Mouse (Mus musculus) MEL (cell line): ENCODE results near the gene Dtx3. TPM values are rescaled to one million over a fixed set of nuclear protein-coding genes. Genes with fewer than 3 reads are reported as not detected.

ENCODE experiments used
- DNase-seq: peaks from one replicate; pipeline ENCODE4 v3.0.0; 2011; ENCODE audit warnings: low read depth, low spot score
- H3K27ac ChIP-seq: 2 replicates; pipeline ENCODE4 v1.5.1; 2012; ENCODE audit warnings: low read depth, mild to moderate bottlenecking, control low read depth, low read length, moderate library complexity; ENCODE audit not compliant: control insufficient read depth
- H3K27me3 ChIP-seq, 2 experiments: fragments of 150-350 bp in 1 of 2; sonication (generic) in 1 of 2; 2 replicates each; pipeline ENCODE4 v1.6.1; 2012; ENCODE audit warnings: low read length in 2 of 2, mild to moderate bottlenecking in 2 of 2, improper control_type of control experiment in 1 of 2, moderate library complexity in 1 of 2; ENCODE audit not compliant: insufficient read depth in 2 of 2, control insufficient read depth in 1 of 2
- H3K36me3 ChIP-seq, 2 experiments: 2 replicates each; pipeline ENCODE4 v1.6.1; 2012 to 2014; ENCODE audit warnings: low read length in 2 of 2, improper control_type of control experiment in 1 of 2, inconsistent platforms in 1 of 2, mild to moderate bottlenecking in 1 of 2; ENCODE audit not compliant: insufficient read depth in 2 of 2, control insufficient read depth in 1 of 2
- H3K4me1 ChIP-seq, 2 experiments: fragments of 150-350 bp in 1 of 2; sonication (generic) in 1 of 2; 2 replicates each; pipeline ENCODE4 v1.6.1; 2012; ENCODE audit warnings: low read length in 2 of 2, improper control_type of control experiment in 1 of 2, mild to moderate bottlenecking in 1 of 2; ENCODE audit not compliant: insufficient read depth in 2 of 2, control insufficient read depth in 1 of 2
- H3K4me3 ChIP-seq, 2 experiments: fragments of 150-350 bp in 1 of 2; sonication (generic) in 1 of 2; 2 replicates each; pipeline ENCODE4 v1.5.1; 2012; ENCODE audit warnings: low read depth in 2 of 2, low read length in 2 of 2, mild to moderate bottlenecking in 2 of 2, moderate library complexity in 2 of 2, control low read depth in 1 of 2, improper control_type of control experiment in 1 of 2; ENCODE audit not compliant: control insufficient read depth in 1 of 2, insufficient read depth in 1 of 2
- H3K79me2 ChIP-seq: 2 replicates; pipeline ENCODE4 v1.6.1; 2012; ENCODE audit warnings: mild to moderate bottlenecking, low read length, moderate library complexity; ENCODE audit not compliant: control insufficient read depth, poor library complexity, insufficient read depth
- H3K9ac ChIP-seq: 2 replicates; pipeline ENCODE4 v1.6.1; 2012; ENCODE audit warnings: low read depth, mild to moderate bottlenecking, control low read depth, low read length, moderate library complexity; ENCODE audit not compliant: control insufficient read depth, poor library complexity, severe bottlenecking
- H3K9me3 ChIP-seq: fragments of 150-350 bp; sonication (generic); replicated peaks from 2 replicates; pipeline ENCODE4 v1.6.1; 2012; ENCODE audit warnings: mild to moderate bottlenecking, low read length, improper control_type of control experiment, moderate library complexity; ENCODE audit not compliant: insufficient read depth
- BHLHE40 ChIP-seq: IDR thresholded peaks from 2 replicates; pipeline ENCODE4 v1.6.1; 2012; ENCODE audit warnings: low read depth, mild to moderate bottlenecking, inconsistent platforms, low read length, improper control_type of control experiment, borderline replicate concordance
- CHD1 ChIP-seq: IDR thresholded peaks from 2 replicates; pipeline ENCODE4 v1.6.1; 2012; ENCODE audit warnings: low read depth, mild to moderate bottlenecking, inconsistent platforms, low read length, improper control_type of control experiment
- CHD2 ChIP-seq: IDR thresholded peaks from 2 replicates; pipeline ENCODE4 v1.6.1; 2011; ENCODE audit warnings: low read length, improper control_type of control experiment
- CTCF ChIP-seq, 3 experiments: IDR thresholded peaks in 2 of 3; conservative IDR thresholded peaks in 1 of 3; 2 replicates each; pipeline ENCODE4 v1.5.1; 2011 to 2012; ENCODE audit warnings: low read length in 3 of 3, low read depth in 2 of 3, mild to moderate bottlenecking in 2 of 3, improper control_type of control experiment in 1 of 3, inconsistent platforms in 1 of 3, mixed read lengths in 1 of 3, moderate library complexity in 1 of 3; ENCODE audit not compliant: control insufficient read depth in 1 of 3, insufficient read depth in 1 of 3, poor library complexity in 1 of 3, severe bottlenecking in 1 of 3
- E2F4 ChIP-seq: IDR thresholded peaks from 2 replicates; pipeline ENCODE4 v1.6.1; 2011; ENCODE audit warnings: low read depth, low read length, improper control_type of control experiment, borderline replicate concordance
- ELF1 ChIP-seq: IDR thresholded peaks from 2 replicates; pipeline ENCODE4 v1.6.1; 2014; ENCODE audit warnings: low read depth, mild to moderate bottlenecking, inconsistent platforms, low read length, improper control_type of control experiment, moderate library complexity
- EP300 ChIP-seq, 2 experiments: IDR thresholded peaks; 2 replicates each; pipeline ENCODE4 v1.6.1; 2011; ENCODE audit warnings: improper control_type of control experiment in 2 of 2, low read length in 2 of 2, low read depth in 1 of 2, mild to moderate bottlenecking in 1 of 2
- ETS1 ChIP-seq: IDR thresholded peaks from 2 replicates; pipeline ENCODE4 v1.6.1; 2012; ENCODE audit warnings: low read depth, mild to moderate bottlenecking, inconsistent platforms, low read length, improper control_type of control experiment, moderate library complexity
- GABPA ChIP-seq: IDR thresholded peaks from 2 replicates; pipeline ENCODE4 v1.6.1; 2012; ENCODE audit warnings: low read depth, mild to moderate bottlenecking, inconsistent platforms, low read length, improper control_type of control experiment, moderate library complexity
- GATA1 ChIP-seq: IDR thresholded peaks from 2 replicates; pipeline ENCODE4 v1.6.1; 2011; ENCODE audit warnings: low read depth, low read length, improper control_type of control experiment
- HCFC1 ChIP-seq: IDR thresholded peaks from 2 replicates; pipeline ENCODE4 v1.6.1; 2012; ENCODE audit warnings: low read depth, mild to moderate bottlenecking, inconsistent platforms, low read length, improper control_type of control experiment, moderate library complexity
- KAT2A ChIP-seq: conservative IDR thresholded peaks from 2 replicates; pipeline ENCODE4 v1.6.1; 2012; ENCODE audit warnings: low read depth, low read length, improper control_type of control experiment, inconsistent platforms
- MAFK ChIP-seq: IDR thresholded peaks from 2 replicates; pipeline ENCODE4 v1.6.1; 2011; ENCODE audit warnings: low read depth, mild to moderate bottlenecking, low read length, improper control_type of control experiment, borderline replicate concordance
- MAX ChIP-seq: IDR thresholded peaks from 2 replicates; pipeline ENCODE4 v1.6.1; 2011; ENCODE audit warnings: low read length, improper control_type of control experiment
- MEF2A ChIP-seq: IDR thresholded peaks from 2 replicates; pipeline ENCODE4 v1.6.1; 2014; ENCODE audit warnings: low read depth, mild to moderate bottlenecking, inconsistent platforms, low read length, improper control_type of control experiment; ENCODE audit not compliant: poor library complexity, insufficient replicate concordance, severe bottlenecking; ENCODE audit errors: extremely low read depth
- MXI1 ChIP-seq: IDR thresholded peaks from 2 replicates; pipeline ENCODE4 v1.6.1; 2011; ENCODE audit warnings: mild to moderate bottlenecking, low read depth, low read length, improper control_type of control experiment
- MYC ChIP-seq: IDR thresholded peaks from 2 replicates; pipeline ENCODE4 v1.6.1; 2011; ENCODE audit warnings: low read depth, mild to moderate bottlenecking, low read length, improper control_type of control experiment, moderate library complexity
- NELFE ChIP-seq: IDR thresholded peaks from 2 replicates; pipeline ENCODE4 v1.6.1; 2011; ENCODE audit warnings: low read depth, low read length, improper control_type of control experiment
- NRF1 ChIP-seq: IDR thresholded peaks from 2 replicates; pipeline ENCODE4 v1.6.1; 2014; ENCODE audit warnings: low read depth, mild to moderate bottlenecking, inconsistent platforms, low read length, improper control_type of control experiment, moderate library complexity; ENCODE audit not compliant: poor library complexity, insufficient read depth, severe bottlenecking
- POLR2A ChIP-seq, 2 experiments: IDR thresholded peaks; 2 replicates each; pipeline ENCODE4 v1.6.1; 2011 to 2012; ENCODE audit warnings: low read length in 2 of 2, mild to moderate bottlenecking in 2 of 2, control low read depth in 1 of 2, improper control_type of control experiment in 1 of 2, low read depth in 1 of 2, moderate library complexity in 1 of 2; ENCODE audit not compliant: control insufficient read depth in 1 of 2, insufficient read depth in 1 of 2, poor library complexity in 1 of 2
- POLR2AphosphoS2 ChIP-seq: IDR thresholded peaks from 2 replicates; pipeline ENCODE4 v1.6.1; 2011; ENCODE audit warnings: low read length, improper control_type of control experiment
- POLR2AphosphoS5 ChIP-seq: IDR thresholded peaks from 2 replicates; pipeline ENCODE4 v1.6.1; 2012; ENCODE audit warnings: low read depth, borderline replicate concordance, mild to moderate bottlenecking, inconsistent platforms, low read length, moderate library complexity, mixed read lengths
- RCOR1 ChIP-seq: IDR thresholded peaks from 2 replicates; pipeline ENCODE4 v1.6.1; 2012; ENCODE audit warnings: low read depth, mild to moderate bottlenecking, inconsistent platforms, low read length, improper control_type of control experiment
- SIN3A ChIP-seq: IDR thresholded peaks from 2 replicates; pipeline ENCODE4 v1.6.1; 2012; ENCODE audit warnings: low read length, improper control_type of control experiment, inconsistent platforms
- SMC3 ChIP-seq: IDR thresholded peaks from 2 replicates; pipeline ENCODE4 v1.6.1; 2011; ENCODE audit warnings: low read depth, low read length, improper control_type of control experiment
- TAL1 ChIP-seq: IDR thresholded peaks from 2 replicates; pipeline ENCODE4 v1.6.1; 2012; ENCODE audit warnings: mild to moderate bottlenecking, inconsistent platforms, low read length, moderate library complexity, mixed read lengths
- TBP ChIP-seq: IDR thresholded peaks from 2 replicates; pipeline ENCODE4 v1.8.0; 2011; ENCODE audit warnings: low read depth, low read length, improper control_type of control experiment
- TCF12 ChIP-seq: IDR thresholded peaks from 2 replicates; pipeline ENCODE4 v1.6.1; 2014; ENCODE audit warnings: low read depth, mild to moderate bottlenecking, inconsistent platforms, low read length, improper control_type of control experiment, moderate library complexity
- UBTF ChIP-seq: IDR thresholded peaks from 2 replicates; pipeline ENCODE4 v1.6.1; 2012; ENCODE audit warnings: low read depth, mild to moderate bottlenecking, inconsistent platforms, low read length, improper control_type of control experiment, moderate library complexity, borderline replicate concordance; ENCODE audit not compliant: insufficient read depth
- USF1 ChIP-seq: IDR thresholded peaks from 2 replicates; pipeline ENCODE4 v1.6.1; 2014; ENCODE audit warnings: low read depth, mild to moderate bottlenecking, inconsistent platforms, low read length, improper control_type of control experiment, moderate library complexity
- USF2 ChIP-seq, 2 experiments: IDR thresholded peaks; 2 replicates each; pipeline ENCODE4 v1.6.1; 2011 to 2012; ENCODE audit warnings: improper control_type of control experiment in 2 of 2, low read length in 2 of 2, borderline replicate concordance in 1 of 2, inconsistent platforms in 1 of 2, low read depth in 1 of 2, mild to moderate bottlenecking in 1 of 2; ENCODE audit not compliant: insufficient read depth in 1 of 2
- ZC3H11A ChIP-seq: IDR thresholded peaks from 2 replicates; pipeline ENCODE4 v1.6.1; 2012; ENCODE audit warnings: low read depth, mild to moderate bottlenecking, inconsistent platforms, low read length, improper control_type of control experiment
- ZKSCAN1 ChIP-seq: IDR thresholded peaks from 2 replicates; pipeline ENCODE4 v1.6.1; 2012; ENCODE audit warnings: low read depth, mild to moderate bottlenecking, inconsistent platforms, low read length, improper control_type of control experiment, moderate library complexity
- ZMIZ1 ChIP-seq: IDR thresholded peaks from 2 replicates; pipeline ENCODE4 v1.6.1; 2012; ENCODE audit warnings: low read depth, mild to moderate bottlenecking, inconsistent platforms, low read length, improper control_type of control experiment, moderate library complexity
- ZNF384 ChIP-seq: IDR thresholded peaks from 2 replicates; pipeline ENCODE4 v1.6.1; 2012; ENCODE audit warnings: low read depth, mild to moderate bottlenecking, inconsistent platforms, low read length, improper control_type of control experiment
- polyA plus RNA-seq, 2 experiments: library from polyadenylated mRNA; stranded (reverse) in 1 of 2; unstranded in 1 of 2; fragments of >175 nt in 1 of 2; fragments of >200 nt in 1 of 2; gene quantifications; 2 replicates each; pipeline versions ENCODE4 v1.2.1 to v1.2.4; 2012; ENCODE audit warnings: low replicate concordance in 2 of 2, low read depth in 1 of 2; ENCODE audit not compliant: insufficient read length in 2 of 2, insufficient read depth in 1 of 2, missing spikeins in 1 of 2
- total RNA-seq: library from RNA; depleted of rRNA; stranded (reverse); fragments of 300-350 nt; gene quantifications from 2 replicates; pipeline ENCODE4 v1.2.3, GENCODE M21; 2012

The Dtx3 gene
- total and polyA plus RNA-seq, 3 experiments: 30.5 to 107 TPM; not detected in 1

- DNase-seq: peak; percentile 82
- H3K27ac ChIP-seq: peak within 1 kb of the TSS; percentile 96
- H3K36me3 ChIP-seq: peaks cover 0 to 30% of the 10 kb centered on the region in 2 experiments; a peak in 2 of 4 replicates
- peak within 1 kb of the TSS; percentile 82 to 96 for H3K4me3 ChIP-seq
- H3K4me1 ChIP-seq: peaks cover 2 to 34% of the 10 kb centered on the region in 2 experiments; a peak in 3 of 4 replicates
- peaks cover 7% of the 10 kb centered on the region; the same call in 1 of the 2 replicates for H3K79me2 ChIP-seq
- H3K27me3 ChIP-seq: no peaks in the 10 kb centered on the region
- no peaks in the 10 kb centered on the region for H3K9me3 ChIP-seq
- peak within 1 kb of the TSS; percentile 88 for H3K9ac ChIP-seq
- TF ChIP-seq MAX (0 out of 2 replicates have a peak, but pooled peaks have one; percentile 9), SIN3A (peak; percentile 20), NRF1 (peak; percentile 72), TAL1 (no peak), POLR2AphosphoS2 (peak; percentile 30; the same call in 1 of the 2 replicates), MEF2A (no peak), UBTF (no peak), CHD2 (peak; percentile 21; the same call in 1 of the 2 replicates), USF2 (IDR thresholded peaks at IDR 0.05; ENCODE audit: borderline replicate concordance in 1 of 2, insufficient read depth in 1 of 2, low read depth in 1 of 2, low read length in 2 of 2) (no peak), MXI1 (no peak; the same call in 1 of the 2 replicates), POLR2AphosphoS5 (no peak), E2F4 (no peak), MYC (peak; percentile 21; the same call in 1 of the 2 replicates), GABPA (no peak), KAT2A (no peak), MAFK (no peak), NELFE (no peak), EP300 (IDR thresholded peaks at IDR 0.05; ENCODE audit: low read depth in 1 of 2, low read length in 2 of 2) (peak in 1 of 2 experiments; percentile 21; a peak in 1 of 4 replicates), TBP (no peak; the same call in 1 of the 2 replicates), SMC3 (no peak), BHLHE40 (no peak), ZC3H11A (no peak), ETS1 (no peak; the same call in 1 of the 2 replicates), HCFC1 (peak; percentile 6; the same call in 1 of the 2 replicates), ZMIZ1 (peak; percentile 31; the same call in 1 of the 2 replicates), POLR2A (IDR thresholded peaks at IDR 0.05; ENCODE audit: control insufficient read depth in 1 of 2, insufficient read depth in 1 of 2, low read depth in 1 of 2, low read length in 2 of 2, poor library complexity in 1 of 2) (no peak; a peak in 1 of 4 replicates), CHD1 (0 out of 2 replicates have a peak, but pooled peaks have one; percentile 11), USF1 (no peak), ZNF384 (no peak), ELF1 (no peak), GATA1 (no peak), CTCF (IDR thresholded peaks at IDR 0.05 in 2 of 3, conservative IDR thresholded peaks at IDR 0.05 in 1 of 3; ENCODE audit: control insufficient read depth in 1 of 3, insufficient read depth in 1 of 3, low read depth in 2 of 3, low read length in 3 of 3, poor library complexity in 1 of 3, severe bottlenecking in 1 of 3) (no peak), TCF12 (peak; percentile 22; the same call in 1 of the 2 replicates), ZKSCAN1 (no peak), RCOR1 (no peak)
These were observed 5.7 kb downstream of the Dtx3 start, which contains the start of gene Arhgef25 for GRCm38 (mm10) chr10:127189651-127190381. Arhgef25 (minus strand) TSS chr10:127190083.
